Mouse (Mus musculus) heart, postnatal 4 days (tissue): ENCODE results near the gene Fam57b. TPM values are rescaled to one million over a fixed set of nuclear protein-coding genes. Genes with fewer than 3 reads are reported as not detected.

Experiments
- DNase-seq: peaks from one replicate; pipeline ENCODE4 v3.0.0; 2021
- total RNA-seq, 2 experiments: library from RNA; stranded (reverse); gene quantifications; 2 replicates each; pipeline ENCODE4 v1.2.3; 2021

The Fam57b gene
- total RNA-seq, 2 experiments from 2014 or later, result 7.7 to 9.3 TPM

DNA sequence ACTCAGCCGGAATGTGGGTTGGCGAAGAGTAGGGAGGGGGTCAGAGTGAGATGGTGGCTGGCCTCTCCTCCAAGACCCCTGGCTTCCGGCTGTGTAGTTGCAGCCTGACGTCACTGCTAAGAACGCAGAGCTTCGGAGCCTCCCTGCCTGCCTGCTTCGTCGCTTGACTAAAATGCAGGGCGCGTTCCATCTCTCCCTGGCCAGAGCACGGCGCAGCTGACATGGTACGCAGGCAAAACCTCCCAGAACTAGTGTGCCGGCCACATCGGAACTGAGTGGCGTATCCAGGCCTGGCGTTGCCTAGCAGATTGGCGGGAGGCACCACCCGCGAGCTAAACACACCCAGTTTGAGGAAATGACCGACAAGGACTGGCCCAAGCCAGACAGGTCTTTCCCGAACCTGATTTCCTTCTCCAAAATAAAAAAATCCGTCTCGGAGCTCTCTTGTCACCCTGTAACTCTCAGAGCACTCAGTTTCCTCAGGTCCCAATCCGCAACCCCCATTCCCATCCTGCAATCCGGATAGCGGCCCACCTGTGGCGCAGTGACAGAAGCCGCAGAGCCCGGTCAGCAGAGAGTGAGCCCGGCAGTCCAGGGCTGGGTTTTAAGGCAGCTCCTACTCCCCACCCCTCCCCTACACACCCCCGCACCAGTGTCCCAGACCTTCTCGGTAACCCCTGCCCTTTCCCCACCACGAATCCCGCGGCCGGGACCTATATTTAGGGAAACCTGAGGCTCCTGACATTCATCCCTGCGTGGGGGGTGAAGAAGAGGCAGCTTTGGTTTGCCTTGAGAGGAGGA is 2.2 kb downstream of the Fam57b start:
- DNase-seq, result peak; percentile 49

- no peak for DNase-seq
Measured at GRCm38 (mm10) chr7:126800269-126801056, 3.0 kb downstream of the Fam57b start.

- no peak for DNase-seq
Measured at GRCm38 (mm10) chr7:126801057-126801422, 3.6 kb downstream of the Fam57b start.

DNA sequence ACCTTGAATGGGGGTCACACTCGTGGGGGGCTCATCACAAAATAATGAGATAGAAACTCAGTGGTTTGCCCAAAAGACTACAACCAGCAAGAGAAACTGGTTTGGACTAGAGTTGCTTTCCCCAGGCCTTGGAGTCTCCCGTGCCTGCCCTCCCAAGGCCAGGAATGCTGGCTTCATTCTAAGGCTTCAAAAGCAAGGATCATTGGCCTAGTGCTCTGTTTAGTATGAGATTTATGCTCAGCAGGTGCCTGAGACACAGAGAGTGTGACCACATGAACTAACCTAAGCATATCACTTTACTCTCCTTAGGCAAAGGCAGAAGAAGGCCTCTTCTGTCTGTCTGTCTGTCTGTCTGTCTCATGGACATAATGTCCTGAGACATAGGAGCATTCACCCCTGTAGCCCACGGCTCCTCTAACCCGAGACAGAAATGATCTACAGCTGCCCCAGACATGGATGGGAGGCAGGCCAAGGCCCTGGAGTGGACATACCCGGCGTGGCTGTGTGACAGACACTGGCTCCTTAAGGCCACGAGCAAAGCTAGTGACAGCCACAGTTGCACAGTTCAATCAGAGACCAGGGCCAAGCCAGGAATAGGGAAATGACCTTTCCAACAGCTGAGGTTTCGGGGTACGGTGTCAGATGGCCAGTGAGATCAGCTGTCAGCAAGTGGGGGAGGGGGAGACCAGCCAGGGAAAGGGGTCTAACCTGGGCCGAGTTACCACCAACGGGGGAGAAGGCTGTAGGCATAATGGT is 4.8 kb downstream of the Fam57b start:
- no peak for DNase-seq

- no peak for DNase-seq
Measured at GRCm38 (mm10) chr7:126803181-126803580, 5.7 kb downstream of the Fam57b start.

DNA sequence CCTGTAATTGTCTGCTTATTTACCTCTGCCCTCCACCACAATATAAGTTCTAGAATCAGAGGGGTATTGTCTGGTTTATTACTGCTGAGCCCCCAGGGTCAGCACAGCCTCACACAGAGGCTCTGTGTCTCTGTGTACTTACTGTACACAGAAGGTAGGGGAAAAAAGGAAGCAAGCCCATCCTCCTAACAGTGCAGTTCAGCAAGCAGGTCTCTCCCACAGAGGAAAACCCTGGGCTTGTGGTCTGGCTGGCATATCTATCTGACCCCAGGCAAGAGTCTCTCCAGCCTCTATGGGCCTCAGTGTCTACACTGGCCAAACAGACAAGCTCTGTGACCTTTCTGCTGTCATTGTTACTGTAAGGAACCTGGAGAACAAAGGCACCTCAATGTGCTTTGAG is 6.3 kb downstream of the Fam57b start:
- DNase-seq, result no peak

GRCm38 (mm10) chr7:126806956-126807355 is 9.5 kb downstream of the Fam57b start:
- DNase-seq, result no peak

- no peak for DNase-seq
Measured at GRCm38 (mm10) chr7:126807405-126807804, 9.9 kb downstream of the Fam57b start.

DNA sequence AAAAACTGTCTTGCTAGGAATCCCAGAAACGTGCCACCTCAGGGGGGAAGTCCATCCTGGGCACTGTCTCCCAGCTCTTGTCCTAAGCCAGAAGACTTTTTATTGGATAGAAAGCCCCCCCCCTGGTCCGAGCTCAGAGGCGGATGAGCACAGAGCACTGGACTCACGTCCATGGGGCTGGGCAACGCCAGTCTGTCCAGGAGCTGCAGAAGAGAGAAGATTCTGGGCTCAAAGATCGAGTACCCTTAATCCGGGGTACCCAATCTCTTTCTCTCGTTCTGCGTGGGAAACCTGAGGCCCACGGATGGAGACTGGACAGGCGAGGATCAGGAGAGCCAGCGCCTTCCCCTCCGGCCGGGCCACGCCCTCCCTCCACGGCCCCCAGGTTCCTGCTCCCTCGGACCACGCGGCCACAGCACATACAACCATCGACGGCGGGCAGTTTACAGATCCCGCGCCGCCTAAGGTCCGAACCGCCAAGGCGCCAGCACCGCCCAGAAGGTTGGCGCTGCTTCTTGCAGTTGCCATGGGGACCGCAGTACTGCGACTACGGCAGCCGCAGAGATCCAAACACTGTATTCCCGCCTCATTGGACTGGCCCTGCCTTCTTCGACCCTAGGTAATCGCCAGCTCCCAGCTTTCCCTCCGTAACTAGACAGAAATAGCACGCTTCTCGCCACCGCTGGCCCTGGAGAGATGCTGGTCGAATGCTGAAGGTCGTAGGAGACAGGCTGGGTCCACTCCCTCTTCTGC is 11.4 kb downstream of the Fam57b start:
- DNase-seq, result peak; percentile 88

DNA sequence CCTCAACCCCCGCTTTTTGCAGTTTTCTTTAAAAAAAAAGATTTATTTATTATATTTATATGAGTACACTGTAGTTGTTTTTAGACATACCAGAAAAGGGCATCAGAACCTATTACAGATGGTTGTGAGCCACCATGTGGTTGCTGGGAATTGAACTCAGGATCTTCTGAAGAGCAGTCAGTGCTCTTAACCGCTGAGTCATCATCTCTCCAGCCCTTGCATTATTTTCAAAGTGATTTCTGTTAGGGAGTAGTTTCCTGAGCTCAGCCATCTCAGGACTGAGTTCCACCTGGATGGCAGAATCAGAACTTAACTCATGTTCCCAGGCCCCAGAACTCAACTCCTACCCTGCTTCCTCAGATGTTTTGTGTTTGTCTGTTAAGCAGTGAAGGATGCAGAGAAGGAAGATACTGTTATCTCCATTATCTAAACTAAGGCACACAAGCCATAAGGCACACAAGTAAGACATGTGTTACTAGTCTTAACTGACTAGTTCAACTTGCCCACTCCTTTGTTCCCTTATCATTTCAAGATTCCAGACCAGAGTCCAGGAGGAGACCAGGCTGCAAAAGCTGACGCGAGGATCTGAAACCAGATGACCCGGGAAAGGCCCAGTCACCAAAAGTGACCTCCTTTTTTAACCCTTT is 12.4 kb downstream of the Fam57b start:
- DNase-seq, result no peak

- no peak for DNase-seq
Measured at GRCm38 (mm10) chr7:126815726-126816222, 18.3 kb downstream of the Fam57b start.

DNA sequence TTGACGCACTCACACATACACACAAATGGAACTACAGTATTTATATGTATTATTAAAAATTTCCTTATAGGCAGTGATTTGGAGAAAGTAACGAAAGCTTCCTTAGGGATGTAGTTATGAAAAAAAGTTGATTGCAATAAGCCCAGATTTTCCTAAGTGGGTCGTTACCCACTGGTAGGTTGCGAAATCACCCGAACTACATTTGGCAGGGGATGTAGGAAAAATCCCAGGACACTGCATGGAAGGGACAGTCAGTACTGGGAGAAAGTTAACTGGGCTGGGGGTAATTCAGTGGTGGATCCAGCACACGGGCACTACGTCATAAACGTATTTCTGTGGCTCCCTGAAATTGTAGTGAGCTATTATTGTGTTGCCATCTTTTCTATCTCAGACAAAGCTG is 19.0 kb downstream of the Fam57b start:
- DNase-seq, result no peak

GRCm38 (mm10) chr7:126817595-126817994 is 20.1 kb downstream of the Fam57b start:
- no peak for DNase-seq

DNA sequence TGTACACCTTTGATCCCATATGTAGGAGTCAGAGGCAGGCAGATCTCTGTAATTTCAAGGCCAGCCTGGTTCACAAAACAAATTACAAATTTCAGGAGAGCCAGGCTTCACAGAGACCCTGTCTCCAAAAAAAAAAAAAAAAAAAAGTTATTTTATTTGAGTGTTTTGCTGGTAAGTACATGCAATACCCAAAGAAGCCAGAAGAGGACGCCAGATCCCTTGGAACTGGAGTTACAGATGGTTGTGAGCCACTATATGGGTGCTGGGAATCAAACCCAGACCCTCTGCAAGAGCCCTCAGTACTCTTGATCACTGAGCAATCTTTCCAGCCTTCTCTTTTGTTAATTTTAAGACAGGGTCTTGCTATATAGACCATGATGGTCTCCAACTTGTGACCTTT is 21.4 kb downstream of the Fam57b start:
- no peak for DNase-seq

GRCm38 (mm10) chr7:126821835-126822511 is 24.5 kb downstream of the Fam57b start:
- DNase-seq, result peak; percentile 87

GRCm38 (mm10) chr7:126822741-126823140 is 25.3 kb downstream of the Fam57b start:
- DNase-seq, result no peak

DNA sequence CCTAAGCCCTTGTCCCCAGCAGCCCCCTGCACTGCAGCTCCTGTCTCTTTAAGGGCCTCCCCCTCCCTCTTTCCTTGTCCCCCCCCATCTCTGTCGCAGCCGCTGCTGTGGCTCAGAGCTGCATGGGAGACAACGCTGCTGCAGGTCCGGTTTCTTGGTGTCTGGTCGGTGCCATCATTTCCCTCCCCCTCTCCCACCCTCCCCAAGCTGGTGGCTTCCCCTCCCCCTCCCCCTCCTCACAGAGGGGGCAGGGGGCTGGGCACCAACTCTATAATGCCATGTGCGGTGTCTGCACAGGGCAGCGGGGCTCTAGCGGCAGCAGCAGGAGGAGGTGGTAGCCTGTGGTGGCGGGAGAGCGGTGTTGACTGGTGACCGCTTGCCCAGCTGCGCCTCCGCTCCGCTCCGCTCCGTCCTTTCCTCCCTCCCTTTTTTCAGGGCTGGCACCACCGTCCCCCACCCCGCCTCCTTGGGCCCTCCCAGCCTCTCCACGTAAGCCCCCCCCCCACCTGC is 25.8 kb downstream of the Fam57b start:
- DNase-seq, result no peak

GRCm38 (mm10) chr7:126823940-126824339 is 26.5 kb downstream of the Fam57b start:
- no peak for DNase-seq

- peak; percentile 54 for DNase-seq
Measured at GRCm38 (mm10) chr7:126825403-126825802, 27.9 kb downstream of the Fam57b start.

- DNase-seq, result no peak
Measured at GRCm38 (mm10) chr7:126825952-126826351, 28.5 kb downstream of the Fam57b start.

DNA sequence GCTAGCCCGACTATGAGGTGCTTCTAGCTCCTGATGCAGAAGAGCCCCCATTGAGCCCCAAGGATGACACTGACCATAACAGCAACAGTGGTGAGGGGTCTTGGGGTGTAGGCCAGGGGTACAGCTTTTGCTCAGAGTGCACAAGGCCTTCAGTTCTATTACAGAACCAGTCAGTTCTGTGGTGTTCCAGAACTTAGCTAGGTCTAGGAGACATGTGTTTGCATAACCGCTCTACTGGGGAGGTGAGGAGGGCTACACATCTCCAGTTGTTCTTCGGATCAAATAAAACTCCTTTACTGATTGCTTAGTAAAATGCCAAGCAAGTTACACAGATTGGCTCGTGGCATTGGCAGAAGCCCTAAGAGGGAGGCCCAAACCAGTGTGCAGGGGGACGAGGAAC is 34.1 kb downstream of the Fam57b start, which contains the start of gene 4930451I11Rik:
4930451I11Rik (minus strand) TSS at position 101 of the 400 bp plus-strand sequence.
- DNase-seq, result no peak
